Mouse (Mus musculus) small intestine, adult 2 months (tissue): ENCODE measurements around the gene Ccl1.

ENCODE experiments used
- CTCF ChIP-seq: fragments of 200-500 bp; IDR thresholded peaks from 2 replicates; pipeline ENCODE4 v1.5.1; 2012; ENCODE audit warnings: low read depth, mild to moderate bottlenecking, control low read depth, inconsistent platforms, low read length, moderate library complexity, mixed read lengths; ENCODE audit not compliant: insufficient replicate concordance, insufficient read length; ENCODE audit errors: extremely low read depth
- POLR2A ChIP-seq: fragments of 200-500 bp; IDR thresholded peaks from 2 replicates; pipeline ENCODE4 v1.6.1; 2012; ENCODE audit warnings: low read depth, mild to moderate bottlenecking, control low read depth, inconsistent platforms, low read length, moderate library complexity

DNA sequence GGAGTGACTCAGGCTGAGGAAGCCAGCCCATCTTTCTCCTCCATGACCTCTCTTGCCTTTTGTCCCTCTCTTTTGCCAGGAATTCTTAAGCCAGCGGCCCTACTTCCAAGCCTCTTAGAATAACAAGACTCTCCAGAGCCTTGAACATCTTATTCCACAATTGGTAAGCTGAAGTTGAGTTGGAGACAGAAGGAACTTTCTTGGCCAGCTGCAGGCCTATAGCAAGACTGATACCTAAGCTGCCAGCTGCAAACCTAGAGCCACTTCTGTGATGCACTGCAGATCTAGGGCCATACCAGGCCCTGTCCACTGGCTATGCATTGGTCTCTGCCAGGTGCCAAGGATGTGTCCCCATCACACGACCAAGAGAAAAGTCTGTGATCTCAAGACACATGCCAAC is 132.0 kb downstream of the Ccl1 start:
- TF ChIP-seq CTCF = no peak
- TF ChIP-seq POLR2A = no peak
